Mouse (Mus musculus) lung, adult 18-20 months (tissue): ENCODE measurements around the gene Ggcx.

ENCODE experiments used
- DNase-seq, 2 experiments: peaks; one replicate each; pipeline ENCODE4 v3.0.0; 2022; ENCODE audit warnings: mixed read lengths in 2 of 2

Gene Ggcx

DNA sequence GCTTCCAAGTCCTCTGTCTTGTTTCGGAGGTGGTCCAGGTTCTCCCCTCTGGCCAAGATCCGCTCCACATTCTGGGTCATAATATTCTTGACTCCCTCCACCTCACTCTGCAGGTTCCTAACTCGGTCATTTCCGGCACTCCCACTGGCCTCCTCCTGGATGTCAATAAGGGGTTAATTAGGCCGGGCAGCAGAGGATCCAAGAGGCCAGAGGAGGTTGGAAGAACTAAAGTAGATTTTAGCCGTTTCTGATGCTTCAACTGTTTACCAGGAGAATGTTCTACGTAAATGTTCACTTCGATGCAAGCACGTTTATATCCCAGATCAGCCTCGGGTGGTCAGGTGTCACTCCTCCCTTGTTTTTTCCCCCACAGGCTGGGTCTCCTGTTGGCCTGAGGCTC, 25.8 kb upstream of the Ggcx start:
- DNase-seq: no peak

DNA sequence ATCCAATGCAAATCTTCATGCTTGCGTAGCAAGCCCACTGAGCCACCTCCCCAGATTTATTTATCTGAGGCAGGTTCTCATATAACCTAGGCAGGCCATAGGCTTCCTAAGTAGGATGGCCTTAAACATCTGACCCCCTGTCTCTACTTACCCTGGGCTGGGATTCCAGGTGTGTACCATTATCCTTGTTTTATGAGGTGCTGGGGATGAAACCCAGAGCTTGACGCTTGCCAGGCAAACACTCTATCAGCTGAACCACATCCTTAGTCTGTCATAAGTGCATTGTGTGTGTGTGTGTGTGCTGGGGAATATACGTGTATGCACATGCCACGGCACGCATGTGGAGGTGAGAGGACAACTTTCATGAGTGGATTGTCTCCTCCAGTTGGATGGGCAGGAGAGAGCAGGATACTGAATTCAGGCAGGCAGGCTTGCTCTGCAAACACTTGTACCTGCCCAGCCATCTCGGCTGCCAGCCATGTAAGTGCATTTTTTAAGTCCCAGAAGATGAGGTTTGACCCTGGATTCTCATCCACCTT, 25.2 kb upstream of the Ggcx start:
- DNase-seq: no peak

DNA sequence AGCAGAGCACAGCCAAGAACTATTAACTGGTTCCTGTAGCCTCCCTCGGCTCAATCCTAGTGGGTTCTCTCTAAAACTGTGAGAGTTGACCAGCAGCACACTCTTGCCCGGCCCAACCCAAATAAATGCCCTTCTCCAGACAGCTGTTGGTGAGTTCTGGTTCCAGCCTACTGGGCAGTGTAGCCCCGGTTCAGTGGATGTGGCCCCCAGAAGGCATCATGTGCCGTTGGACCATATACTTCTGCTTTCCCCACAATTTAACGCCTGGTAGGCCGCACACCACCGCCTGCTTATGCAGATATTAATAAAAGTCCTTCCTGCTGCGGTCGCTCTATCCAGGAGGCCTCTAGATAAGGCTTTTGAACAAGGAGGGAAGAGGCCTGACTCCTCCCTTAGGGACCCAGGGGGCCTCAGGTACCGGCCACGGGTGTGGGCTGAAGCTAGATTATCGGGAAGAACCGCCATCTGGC, 24.6 kb upstream of the Ggcx start:
- DNase-seq: no peak

DNA sequence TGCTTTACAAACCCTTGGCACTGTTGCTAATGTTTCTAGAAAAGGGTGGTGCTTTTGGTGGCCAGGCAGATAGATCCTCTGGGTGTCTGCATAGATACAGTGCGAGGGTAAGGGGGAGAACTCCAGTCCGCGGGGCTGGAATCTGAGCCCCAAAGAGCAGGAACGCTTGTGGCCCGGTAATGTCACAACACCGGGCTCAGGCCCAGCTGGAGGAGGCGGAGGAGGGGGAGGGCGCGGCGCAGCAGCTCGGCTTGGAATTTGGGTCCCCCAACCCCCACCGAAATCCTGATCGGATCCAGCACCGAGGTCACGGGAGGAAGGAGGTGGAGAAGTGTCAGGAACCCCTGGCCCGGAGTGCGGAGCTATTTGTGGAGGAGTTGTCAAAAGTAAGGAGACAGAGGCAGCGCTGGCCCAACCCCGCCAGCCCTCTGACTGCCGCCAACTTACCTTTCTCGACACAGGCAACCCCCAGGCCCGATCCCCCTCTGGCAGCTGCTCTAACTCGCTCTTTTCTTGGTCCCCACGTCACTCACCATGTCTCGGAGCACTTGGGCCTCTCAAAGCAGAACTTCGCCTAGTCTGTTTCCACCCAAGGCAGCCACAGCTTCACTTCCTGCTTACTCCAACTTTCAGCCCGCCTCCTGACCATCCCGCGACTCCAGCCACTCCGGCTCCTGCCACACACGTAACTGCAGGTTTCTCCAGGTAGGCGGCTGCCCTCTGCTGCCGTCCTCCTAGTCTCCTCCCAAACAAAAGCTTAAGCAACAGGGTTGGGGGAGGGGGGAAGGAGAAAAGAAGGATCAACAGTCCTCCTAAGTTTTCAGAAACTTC, 24.0 kb upstream of the Ggcx start, which contains the start of gene Vamp8:
Vamp8 (minus strand) TSS at position 763 of the 831 bp plus-strand sequence.
- peak; percentile 92 to 95 for DNase-seq

DNA sequence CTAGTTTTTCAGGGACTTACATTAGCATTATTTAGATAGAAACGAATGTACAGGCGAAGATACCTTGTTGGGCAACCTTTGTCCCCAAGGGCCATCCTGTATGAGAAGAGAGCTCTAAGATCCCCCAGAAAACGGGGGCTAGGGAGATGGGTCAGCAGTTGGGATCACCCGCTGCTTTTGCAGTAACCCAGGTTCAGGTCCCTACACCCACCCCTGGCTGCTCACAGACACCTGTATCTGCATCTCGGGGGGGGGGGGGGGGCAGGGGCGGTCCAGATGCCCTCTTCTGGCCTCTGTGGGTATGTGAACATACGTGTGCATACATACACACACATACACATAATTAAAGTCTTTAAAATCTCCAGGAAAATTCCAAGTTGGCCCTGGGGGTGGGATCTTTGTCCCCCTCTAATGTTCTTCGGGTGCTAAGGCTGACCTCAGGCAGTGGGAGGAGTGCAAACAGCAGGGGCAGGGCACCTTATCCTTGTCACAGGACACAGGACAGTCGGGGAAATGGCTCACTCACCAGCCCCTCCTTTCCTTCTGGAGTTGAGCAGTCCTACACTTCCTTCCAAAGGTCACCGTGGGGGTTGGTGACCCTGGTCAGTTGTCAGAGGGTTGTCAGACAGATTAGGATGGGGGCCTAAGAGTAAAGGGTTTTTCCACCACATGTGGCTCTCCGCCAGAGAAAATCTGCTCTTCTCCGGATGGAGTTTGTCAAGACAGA, 23.1 kb upstream of the Ggcx start:
- DNase-seq: peak; percentile 79 to 86

DNA sequence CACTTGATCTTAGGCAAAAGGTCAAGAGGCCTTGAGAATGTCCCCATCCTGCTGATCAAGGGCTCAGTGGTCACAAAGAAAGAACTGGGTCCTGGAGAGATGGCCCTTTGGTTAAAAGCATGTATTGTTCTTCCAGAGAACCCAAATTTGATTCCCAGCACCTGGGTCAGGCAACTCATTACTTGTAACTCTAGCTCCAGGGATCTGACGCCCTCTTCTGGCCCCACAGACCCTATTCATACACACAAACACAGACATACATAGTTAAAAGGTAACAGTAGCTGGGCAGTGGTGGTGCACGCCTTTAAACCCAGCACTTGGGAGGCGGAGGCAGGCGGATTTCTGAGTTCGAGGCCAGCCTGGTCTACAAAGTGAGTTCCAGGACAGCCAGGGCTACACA, 21.8 kb upstream of the Ggcx start:
- no peak for DNase-seq

DNA sequence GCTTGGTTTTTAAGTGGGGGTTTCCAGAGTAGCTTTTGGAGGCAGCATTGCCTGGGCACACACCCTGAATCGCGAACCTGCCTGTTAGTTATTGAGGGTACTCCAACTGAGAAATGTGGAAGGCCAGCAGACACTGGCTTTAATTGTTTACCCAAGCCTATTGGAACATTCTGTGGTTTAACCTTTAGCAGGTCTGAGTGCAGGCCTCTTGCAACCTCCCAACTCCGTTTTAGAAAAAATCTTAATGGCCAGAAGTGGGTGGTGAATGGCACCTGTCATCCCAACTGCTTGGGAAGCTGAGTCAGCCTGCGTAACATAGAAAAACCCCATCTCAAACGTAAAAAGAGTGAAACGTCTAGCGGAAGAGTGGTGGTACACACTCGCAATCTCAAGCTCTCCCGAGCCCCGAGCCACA, 17.3 kb upstream of the Ggcx start:
- peak; percentile 71 to 82 for DNase-seq

DNA sequence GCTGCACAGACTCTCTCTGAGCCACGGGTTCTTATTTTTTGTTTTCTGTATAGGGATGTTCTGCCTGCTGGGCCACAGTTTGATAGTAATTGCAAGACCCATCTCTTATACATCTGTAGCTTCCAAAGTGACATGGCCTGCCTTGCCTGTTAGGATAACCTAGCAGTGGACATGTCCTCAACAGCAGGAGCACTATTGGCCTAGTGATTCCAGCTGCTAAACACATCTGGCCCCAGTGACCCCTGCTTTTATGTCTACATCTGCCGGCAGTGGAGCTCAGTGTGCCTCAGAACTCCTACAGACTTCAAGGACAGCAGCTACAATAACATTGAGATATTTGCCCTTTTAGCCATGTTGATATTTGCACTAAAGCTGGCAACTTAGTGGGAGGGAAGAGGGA, 14.1 kb upstream of the Ggcx start:
- DNase-seq: no peak

DNA sequence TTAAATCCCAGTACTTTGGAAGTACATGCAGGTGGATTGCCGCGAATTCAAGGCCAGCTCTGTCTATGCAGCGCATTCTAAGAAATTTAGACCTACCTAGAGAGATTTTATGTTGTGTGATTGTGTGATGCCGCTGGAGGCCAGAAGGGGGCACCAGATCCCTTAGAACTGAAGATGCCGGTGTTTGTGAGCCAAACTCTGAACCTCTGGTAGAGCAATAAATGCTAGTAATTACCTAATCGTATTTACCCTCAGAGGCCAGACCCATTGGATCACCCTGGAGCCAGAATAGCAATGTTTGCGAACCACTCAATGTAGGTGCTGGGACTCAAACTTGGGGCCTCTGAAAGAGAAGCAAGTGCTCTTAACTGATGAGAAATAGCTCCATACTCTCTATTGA, 12.2 kb upstream of the Ggcx start:
- DNase-seq: peak; percentile 82 to 87

DNA sequence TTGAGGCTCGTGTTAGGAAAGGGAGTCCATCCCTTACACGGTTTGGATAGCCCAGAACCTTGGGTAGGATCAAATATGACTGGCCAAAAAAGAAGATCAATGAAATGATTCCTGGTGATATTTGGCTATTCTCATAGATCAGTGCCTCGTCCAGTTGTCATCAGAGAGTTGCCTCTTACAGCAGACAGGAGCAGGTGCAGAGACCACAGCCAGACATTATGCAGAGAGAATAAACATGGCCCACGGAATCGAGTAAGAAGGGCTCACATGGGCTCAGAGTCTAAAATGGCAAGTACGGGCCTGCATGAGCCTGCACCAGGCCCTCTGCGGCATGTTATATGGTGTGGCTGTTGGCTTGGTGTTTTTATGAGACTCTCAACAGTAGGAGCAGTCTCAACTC, 8.8 kb upstream of the Ggcx start:
- DNase-seq: no peak

DNA sequence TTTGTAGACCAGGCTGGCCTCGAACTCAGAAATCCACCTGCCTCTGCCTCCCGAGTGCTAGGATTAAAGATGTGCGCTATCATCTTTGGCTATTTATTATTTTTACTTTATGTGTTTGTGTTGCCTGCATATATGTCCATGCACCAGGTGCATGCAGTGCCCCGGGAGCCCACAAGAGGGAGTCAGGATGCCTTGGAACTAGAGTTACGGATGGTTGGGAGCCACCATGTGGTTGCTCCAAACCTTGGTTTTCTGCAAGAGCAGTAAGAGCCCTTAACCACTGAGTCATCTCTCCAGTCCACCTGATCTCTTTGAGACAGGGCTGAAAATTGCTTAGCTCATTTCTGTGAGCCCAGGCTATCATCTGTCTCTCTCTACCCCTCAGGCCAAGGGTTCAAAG, 7.0 kb upstream of the Ggcx start:
- DNase-seq: peak; percentile 84 to 89

DNA sequence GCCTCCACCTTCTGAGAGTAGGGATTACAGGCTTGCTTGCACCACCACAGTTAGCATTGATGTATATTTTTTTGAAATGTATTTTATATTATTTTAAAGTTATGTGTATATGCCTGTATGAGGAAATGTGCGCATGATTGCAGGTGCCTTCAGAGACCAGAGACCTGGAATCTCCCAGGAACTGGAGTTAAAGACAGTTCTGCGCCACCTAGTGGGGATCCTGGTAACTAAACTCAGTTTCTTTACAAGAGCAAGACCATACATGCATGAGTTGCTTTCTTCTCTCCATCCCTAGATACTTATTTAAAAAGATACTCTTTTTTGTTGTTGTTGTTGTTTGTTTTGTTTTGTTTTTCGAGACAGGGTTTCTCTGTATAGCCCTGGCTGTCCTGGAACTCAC, 4.5 kb upstream of the Ggcx start:
- DNase-seq: peak; percentile 51 to 78

DNA sequence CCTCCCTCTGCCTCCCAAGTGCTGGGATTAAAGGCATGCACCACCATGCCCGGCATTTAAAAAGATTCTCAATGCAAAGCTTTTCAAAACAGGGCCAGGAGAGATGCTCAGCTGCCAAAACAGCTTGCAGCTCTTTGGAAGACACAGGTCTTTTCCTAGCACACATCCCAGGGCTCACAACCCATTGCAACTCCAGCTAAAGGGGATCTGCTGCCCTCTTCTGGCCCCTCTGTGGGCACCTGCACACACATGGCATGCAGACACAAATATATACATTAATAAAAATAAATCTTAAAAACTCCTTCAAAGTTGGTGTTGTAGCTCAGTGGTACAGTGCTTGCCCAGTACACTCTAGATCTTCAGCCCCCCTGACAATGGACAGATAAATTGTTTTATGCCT, 4.1 kb upstream of the Ggcx start:
- no peak for DNase-seq

DNA sequence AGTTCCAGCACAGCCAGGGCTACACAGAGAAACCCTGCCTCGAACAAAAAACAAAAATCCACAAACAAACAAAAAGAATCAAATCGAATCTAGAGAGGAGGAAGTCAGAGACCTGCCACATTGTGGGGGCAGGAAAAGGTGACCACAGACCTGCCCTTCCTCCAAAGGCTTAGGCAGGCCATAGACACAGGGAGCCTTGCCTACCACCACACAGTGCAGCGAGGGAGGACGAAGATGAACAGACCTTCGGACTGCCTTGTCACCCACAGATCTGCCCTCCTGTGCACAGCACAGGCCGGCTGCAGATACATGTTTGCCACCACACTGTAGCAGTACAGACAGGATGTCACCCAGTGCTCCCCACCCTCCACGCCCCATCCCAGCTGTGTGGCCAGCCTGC, 3.6 kb upstream of the Ggcx start:
- DNase-seq: no peak

DNA sequence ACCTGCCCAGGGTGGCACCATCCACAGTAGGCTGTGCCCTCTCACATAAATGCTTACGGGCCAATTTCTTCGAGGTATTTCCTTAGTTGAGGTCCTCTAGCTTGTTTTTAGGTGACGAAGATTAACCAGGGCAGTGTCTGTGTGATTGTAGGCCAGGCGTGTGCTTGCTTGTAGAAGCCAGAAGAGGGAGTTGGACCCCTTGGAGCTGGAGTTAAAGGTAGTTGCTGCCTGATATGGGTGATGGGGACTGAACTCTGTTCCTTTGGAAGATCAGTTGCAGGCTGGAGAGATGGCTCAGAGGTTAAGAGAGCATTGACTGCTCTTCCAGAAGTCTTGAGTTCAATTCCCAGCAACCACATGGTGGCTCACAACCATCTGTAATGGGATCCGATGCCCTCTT, 1.1 kb downstream of the Ggcx start:
- no peak for DNase-seq

DNA sequence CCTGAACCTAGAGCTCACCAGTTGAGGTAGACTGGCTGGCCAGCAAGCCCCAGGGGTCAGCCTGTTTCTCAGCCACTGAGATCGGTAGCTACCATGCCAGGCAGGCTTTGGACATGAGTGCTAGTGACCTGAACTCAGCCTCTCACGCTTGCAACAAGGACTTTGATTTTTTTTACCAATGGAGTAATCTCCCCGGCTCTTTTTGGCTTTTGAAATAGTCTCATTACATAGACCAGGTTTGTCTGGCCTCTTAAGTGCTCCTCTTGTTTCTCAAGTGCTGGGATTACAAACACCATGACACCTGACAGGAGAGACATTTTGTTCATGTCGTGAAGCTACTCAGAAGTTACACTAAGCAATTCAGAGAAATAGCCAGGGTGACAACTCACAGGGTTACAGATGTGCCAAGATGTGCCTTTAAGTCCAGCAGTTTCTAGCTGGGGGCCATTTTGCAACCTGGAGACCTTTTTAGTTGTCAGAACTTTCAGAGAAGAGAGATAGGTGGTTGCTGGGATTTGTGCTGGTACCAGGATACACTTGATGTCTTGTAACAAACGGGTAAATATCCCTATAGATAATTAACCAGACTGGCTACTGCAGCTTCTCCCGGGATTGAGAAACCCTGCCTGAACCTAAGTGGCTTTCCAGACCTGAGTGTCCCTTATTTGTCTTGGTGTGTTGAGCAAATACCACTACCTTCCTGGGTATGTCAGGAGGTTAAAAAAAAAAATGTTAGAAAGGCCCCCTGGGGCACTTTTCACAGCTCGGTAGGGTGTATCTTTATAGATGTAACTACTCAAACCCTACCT, 2.1 kb downstream of the Ggcx start:
- DNase-seq: peak; percentile 30 to 69

DNA sequence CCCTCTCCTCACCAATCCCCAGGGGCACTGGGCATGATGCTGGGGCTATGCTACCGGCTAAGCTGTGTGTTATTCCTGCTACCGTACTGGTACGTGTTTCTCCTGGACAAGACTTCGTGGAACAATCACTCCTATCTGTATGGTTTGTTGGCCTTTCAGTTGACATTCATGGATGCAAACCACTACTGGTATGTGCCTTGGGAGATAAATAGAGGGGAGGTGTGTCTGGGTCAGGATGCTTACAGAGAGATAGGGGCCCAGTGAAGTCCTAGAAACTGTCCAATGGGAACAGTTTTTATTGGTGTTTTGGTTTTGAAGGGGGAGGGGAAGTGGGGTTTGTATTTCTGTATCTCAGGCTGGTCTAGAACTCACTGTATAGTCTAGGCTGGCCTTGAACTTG, 4.2 kb downstream of the Ggcx start:
- DNase-seq: no peak

DNA sequence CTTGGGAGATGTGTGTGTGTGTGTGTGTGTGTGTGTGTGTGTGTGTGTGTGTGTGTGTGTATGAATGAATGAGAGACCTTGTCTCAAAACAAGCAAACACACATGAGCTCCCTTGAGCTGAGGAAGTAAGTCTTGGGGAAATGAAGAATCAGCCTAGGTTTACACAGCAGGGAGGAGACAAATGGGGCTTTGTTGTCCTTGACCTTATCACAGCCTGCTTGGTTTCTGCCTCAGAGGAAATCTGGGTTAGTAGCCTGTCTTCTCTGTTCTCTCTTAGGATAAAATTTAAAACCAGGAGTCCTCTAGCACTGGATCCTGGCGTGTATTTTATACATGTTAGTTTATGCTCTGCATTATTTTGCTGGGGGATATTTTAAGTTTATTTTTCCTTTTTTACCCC, 5.7 kb downstream of the Ggcx start:
- no peak for DNase-seq

DNA sequence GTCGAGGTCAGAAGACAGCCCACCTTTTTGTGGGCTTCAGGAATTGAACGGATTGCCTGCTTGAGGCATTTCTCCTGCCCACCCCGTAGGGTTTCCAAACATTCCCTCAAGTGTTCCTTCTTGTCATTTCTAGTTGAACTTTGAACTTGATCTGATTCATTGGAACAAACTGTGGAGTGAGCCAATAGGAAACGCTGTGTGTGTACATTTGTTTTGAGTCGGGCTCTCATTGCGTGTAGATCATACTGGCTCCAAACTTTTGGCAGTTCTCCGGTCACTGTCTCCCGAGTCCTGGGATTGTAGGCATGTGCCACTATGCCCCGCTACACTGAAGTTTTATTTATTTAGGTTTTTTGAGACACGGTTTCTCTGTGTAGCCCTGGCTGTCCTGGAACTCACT, 6.8 kb downstream of the Ggcx start:
- DNase-seq: no peak

DNA sequence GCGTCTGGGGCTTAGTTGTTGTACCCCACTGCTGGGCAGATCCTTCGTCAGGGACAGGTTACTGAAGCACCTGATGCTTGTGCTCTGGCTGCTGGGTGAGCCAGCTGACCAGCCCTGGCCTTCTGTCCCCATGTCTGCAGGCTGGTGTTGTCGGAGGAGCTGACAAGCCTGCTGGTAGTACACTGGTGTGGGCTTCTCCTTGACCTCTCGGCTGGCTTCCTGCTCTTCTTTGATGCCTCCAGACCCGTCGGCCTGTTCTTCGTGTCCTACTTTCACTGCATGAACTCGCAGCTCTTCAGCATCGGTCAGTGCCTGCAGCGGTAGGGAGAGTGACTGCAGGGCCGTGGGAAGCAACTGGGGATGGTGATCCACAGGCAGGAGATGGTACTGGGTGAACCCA, 11.5 kb downstream of the Ggcx start:
- no peak for DNase-seq

DNA sequence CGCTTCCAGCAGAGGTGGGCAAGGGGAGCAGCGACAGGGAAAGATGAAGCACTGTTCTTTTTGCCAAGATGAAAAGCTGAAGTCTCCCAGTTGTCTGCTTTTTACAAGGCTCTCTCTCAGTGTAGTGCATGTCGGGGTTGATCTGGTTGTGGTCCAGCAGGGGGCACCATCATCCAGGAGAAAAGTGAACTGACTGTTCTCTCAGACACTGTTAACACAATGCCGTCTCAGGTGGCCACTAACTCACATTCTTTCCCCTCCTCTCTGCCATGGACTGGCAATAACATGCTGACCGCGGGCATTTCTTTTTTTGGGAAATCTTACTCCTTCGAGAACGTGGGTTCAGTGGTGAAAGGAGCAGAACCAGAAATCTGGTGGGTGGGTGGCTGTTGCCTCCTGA, 13.9 kb downstream of the Ggcx start:
- DNase-seq: peak; percentile 75 to 77

DNA sequence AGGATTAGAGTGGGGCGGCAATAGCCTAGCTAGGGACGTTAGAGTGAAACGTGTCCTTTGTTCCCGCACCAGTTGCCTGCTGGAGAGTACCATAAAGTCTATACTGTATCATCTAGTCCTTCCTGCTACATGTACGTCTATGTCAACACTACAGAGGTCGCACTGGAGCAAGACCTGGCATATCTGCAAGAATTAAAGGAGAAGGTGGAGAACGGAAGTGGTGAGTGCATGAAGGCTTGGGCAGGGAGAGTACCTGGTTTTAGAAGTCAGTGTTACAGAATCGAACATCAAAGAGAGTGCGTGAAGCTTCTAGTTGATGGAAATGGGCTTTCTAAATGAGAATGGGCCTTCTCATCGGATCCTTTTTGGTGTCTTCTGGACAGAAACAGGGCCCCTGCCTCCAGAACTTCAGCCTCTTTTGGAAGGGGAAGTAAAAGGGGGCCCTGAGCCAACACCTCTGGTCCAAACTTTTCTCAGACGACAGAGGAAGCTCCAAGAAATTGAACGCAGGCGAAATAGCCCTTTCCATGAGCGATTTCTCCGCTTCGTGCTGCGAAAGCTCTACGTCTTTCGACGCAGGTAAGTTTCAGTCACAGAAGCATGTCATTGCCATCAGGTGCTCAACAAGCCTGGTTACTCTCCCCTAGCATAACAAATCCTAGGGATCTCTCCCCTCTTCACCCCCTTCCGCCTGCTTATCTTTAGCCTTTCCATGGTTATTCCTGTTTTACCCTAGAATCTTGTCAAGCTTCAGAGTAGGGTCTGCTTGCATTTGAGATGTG, 15.1 kb downstream of the Ggcx start:
- DNase-seq: no peak
